Mouse (Mus musculus) layer of hippocampus, postnatal 25 days (tissue): Measurements from ENCODE around the gene Ush1g. TPM values are rescaled to one million over a fixed set of nuclear protein-coding genes. Genes with fewer than 3 reads are reported as not detected.

Experiments
- DNase-seq, 2 experiments: peaks; one replicate each; pipeline ENCODE4 v3.0.0; 2022; ENCODE audit warnings: mixed read lengths in 2 of 2, low spot score in 1 of 2; ENCODE audit errors: extremely low spot score in 1 of 2
- total RNA-seq, 2 experiments: library from RNA; stranded (reverse); gene quantifications; 2 replicates each; pipeline ENCODE4 v1.2.3; 2021

The Ush1g gene
- total RNA-seq, 2 experiments from 2014 or later, result 0.31 to 0.59 TPM

DNA sequence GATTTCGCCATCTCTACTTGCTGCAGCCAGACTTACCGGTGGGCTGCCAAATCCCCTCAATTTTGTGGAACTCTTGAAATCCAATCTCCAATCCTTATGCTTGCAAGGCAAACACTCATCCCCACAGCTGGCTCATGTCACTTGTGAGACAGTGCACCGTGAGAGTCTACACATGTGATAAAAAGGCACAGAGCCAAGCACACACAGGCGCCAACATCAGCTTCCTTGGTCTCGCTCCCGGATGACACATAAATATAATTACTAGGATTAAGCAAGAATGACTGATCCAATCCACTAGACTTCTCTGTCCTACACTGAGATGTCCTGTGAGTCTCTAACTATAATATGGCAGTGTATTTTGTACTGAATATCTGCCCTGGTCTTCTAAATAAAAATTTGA lies 30.9 kb downstream of the Ush1g start:
- no peak for DNase-seq

DNA sequence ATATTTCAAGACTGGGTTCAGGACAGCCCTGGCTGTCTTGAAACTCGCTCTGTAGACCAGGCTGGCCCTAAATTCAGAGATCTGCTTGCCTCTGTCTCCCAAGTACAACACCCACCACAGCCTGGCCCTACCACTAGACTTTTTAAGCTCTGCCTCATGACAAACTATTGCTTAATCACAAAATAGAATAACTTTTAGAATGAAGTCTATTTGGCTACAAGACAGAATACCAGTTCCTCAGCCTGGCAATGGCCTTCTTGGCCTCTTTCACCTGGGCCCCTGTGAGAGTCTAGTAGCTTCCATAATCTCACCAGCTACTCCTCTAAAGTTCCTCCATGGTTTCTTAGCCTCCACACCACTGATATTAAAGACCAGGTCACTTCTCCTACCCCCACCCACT lies 31.5 kb downstream of the Ush1g start:
- no peak for DNase-seq

DNA sequence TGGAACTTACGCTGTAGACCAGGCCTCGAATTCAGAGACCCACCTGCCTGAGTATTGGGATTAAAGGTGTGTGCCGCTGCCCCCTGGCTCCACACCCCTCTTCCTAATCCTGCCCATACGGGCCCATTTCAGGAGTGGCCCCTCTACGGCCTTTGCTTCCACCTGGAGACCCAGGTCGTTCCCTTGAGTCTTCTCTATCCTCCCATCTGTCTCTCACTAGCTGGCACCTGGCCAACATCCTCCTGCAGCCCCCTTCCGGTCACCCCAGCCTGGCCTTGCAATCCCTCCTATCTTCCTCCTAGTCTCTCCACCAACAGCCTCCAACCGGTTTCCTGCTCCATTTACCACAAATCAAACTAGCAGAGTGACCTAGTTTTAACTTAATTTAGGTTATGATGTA lies 32.0 kb downstream of the Ush1g start:
- no peak for DNase-seq

DNA sequence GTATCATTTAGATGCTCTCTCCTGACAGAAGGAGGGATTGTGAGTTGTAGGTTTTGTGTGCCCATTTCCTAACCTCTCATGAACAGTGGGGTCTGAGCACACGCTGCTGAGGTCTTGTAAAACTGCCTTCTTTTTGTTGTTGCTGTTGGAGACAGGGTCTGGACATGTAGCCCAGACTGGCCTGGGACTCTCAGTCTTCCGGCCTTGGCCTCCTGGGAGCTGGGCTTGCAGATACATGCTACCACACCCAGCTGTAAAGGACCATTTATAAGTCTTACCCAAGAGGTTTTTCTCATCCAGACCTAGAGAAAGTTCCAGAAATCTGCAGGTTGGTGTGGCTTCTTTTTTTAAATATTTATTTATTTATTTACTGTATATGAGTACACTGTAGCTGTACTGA lies 33.5 kb downstream of the Ush1g start:
- no peak for DNase-seq

DNA sequence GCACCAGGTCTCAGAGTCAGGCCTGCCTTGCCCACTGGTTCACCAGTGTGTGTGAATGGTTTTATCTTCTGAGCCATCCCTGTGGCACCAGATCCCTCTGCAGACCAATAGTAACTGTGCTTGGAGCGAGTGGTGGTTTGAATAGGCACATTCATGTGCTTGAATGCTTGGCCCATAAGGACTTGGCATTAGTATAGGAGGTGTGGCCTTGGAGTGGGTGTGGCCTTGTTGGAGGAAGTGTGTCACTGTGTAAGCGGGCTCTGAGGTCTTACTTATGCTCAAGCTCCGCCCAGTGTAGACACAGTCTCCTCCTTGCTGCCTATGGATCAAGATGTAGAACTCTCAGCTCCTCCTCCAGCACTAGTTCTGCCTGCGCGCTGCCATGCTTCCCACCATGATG lies 34.5 kb downstream of the Ush1g start:
- DNase-seq, result no peak

DNA sequence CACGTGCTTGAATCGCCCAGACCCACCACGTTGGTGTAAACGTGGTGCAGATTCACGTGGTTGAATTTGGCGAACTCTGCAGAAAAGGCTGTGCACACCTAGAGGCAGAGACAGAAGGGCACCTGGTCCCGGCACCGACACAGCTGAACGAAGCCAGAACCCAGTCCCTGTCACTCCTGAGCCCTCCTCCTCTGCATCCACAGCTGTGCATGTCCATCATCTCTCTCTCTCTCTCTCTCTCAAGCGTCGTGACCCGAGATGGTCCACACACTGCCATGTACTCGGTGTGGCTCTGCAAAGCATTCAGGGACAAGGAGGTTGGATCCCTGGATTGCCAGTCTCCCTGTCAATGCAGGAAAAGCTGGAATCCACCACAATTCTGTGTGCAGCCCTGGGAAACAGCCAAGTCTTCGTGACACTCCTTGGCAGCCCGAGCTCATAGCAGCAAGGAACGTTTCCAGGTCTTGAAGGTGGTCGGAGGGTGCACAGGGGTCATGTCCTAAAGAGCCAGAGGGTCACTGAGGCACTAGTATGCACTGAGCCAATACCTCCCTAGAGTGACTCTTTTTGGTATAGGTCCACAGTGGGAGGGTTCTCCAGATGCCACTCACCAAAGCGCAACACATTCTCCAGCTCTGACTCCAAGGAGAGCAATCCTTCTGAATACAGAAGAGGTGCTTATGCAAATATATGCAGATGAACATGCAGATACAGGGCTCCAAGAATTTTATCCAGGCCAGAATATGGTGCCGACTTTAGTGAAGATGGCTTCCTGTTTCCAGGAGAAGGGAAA lies 35.4 kb downstream of the Ush1g start:
- no peak for DNase-seq

DNA sequence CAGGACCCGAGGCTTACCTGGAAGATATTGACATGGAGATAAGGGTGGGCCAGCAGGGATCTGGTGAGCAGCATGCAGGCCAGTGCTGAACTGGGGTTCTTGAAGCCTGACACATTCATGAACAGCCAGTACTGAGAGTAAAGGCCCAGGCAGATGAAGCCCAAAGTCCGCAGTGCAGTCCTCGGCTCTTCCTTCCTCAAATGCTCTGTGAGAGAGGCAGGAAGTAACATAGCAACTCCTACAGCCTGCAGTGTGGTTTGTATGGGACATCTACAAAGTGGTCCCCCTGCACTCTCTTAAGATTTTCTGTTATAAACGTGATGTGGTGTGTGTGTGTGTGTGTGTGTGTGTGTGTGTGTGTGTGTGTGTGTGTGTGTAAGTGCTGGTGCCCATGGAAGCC lies 36.6 kb downstream of the Ush1g start:
- DNase-seq, result no peak

DNA sequence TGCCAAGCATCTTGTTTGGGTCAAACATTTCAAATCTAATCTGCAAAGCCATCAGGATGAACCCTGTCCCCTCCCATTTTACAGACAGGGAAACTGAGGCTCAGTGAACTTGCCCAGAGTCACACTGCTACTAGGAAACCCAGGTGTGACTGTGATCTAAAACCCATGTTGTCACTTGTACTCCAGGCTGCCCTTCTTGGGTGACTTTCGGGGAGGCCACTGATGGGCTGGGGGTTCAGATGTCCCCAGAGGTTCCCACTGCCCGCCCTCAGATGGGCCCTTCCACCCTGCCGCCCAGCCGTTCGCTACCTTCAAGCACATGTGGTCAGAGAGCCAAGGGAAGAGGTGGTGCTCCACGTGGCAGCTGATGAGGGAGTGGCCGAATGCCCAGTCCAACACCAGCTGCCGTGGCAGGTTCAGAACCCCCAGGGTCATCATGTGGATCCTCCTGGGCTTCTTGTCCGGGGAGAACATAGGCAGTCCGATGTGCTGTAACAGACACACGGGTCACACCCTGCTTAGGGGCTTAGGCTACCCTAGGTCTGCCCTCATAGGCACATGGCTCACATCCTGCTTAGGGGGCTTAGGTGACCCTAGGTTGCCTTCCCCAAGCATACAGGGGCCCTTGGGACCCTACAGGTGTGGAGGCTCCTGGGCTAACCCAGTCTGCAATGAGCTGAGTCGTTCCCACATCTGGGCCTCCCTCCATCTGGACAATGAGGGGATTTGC lies 37.8 kb downstream of the Ush1g start:
- DNase-seq, result no peak

DNA sequence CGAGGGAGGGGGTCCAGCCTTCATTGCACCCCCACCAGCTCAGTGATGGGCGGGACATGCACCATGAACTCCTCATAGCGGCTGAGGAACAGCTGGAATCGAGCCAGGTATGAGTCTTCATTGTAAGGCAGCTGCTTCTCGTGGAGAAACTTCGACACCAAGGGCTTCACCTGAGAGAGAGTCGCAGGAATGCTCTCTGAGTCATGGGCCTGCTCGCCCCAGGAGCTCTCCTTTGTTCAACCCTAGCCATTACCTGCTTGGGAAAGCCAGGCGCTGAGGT lies 38.4 kb downstream of the Ush1g start:
- DNase-seq, result no peak

DNA sequence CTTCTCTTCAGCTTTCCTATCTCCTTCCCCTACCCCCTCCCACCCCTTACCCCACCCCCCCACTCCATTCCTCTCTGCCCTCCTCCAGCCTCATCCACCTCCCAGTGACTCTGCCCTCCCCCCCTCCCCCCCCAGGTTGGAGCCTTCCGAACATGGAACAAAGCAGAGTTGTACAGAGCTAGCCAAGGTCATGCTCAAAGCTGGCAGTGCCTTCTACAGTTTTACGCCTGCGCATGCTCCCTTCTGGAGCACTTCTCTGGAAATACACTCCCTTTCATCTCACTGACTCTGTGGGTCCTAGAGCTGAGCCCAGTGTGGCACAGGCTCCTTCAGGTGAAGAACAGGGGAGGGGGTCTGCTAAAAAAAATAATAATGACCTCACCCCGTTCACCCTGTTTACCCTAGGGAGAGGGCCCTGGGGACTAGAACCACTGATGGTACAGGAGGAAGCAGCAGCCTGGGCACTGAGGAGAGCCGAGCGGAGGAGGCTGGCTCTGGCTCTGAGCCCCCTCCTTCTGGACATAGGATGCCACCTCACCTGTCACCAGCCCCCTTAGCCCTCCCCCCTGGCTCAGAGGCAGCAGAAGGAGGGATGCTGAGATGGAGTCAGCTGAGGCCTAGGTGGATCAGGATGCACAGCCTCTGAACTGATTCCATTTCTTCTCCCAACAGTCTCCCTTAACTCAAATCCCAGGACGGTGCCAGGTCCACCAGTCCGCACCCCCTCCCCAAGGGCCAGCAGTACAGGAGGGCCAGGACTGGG lies 38.9 kb downstream of the Ush1g start:
- no peak for DNase-seq

DNA sequence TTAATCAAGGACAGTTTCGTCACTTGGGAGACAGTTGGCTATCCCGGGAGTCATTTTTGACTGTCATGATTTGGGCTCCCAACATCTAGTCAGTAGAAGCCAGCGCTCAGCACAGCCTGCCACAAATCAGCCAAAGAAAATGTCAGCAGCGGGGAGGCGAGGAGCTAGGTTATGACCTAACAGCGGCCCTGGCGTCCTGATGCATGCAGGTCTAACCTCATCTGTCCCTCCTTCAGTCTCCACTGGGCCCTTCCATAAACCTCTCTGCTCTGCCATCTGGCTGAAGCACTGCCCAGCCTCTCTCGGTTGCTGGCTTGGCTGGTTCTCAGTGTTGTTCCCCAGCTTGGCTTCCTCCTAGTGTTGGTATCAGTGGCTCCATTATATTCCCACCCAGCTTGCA lies 39.5 kb downstream of the Ush1g start:
- DNase-seq, result no peak

DNA sequence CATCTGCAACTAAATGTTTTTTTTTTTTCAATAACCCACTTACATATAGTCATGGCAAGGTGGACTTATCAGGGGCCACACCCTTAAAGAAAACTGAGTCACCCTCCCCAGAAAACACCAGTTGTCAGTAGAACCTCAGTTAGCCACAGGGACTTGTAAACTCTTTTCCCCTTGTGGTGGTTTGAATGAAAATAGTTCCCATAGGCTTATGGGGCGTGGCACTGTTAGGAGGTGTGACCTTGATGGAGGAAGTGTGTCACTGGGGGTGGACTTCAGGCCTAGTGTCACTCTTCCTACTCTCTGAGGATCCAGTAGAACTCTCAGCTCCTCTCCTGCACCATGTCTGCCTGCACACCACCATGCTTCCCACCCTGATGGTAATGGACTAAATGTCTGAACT lies 42.1 kb downstream of the Ush1g start:
- no peak for DNase-seq

DNA sequence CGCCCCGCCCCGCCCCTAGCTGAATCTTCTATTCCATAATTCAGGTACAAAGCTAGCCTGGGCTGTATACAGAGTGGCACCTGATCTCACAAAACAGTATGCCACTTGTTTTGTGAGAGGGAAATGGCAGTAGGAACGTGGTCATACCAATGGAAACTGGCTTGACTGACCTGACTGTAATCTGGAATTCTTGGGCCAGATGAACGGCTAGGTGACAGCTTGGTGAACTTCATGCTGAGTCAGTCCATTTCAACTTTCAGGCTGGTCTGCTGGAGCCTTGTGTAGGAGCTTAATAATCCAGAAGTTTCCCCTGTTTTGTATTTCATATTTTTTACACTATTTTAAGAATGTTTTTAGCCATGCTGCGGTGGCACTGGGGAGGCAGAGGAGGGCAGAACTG lies 43.7 kb downstream of the Ush1g start:
- no peak for DNase-seq

DNA sequence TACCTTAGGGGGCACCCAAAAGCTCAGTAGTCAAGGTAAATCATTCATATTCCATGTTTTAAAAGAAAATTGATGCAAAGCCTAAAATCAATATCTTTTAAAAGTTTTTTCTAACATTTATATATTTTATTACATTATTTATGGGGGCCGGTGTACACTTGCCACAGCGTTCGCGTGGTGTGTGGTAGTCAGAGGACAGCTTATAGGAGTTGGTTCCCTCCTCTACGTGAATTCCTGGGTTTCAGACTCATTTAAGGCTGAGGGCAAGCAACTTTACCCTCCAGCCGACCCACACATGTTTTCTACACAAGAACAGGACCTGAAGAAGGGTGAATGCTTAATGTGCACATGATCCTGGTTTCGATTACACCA lies 44.3 kb downstream of the Ush1g start:
- no peak for DNase-seq

DNA sequence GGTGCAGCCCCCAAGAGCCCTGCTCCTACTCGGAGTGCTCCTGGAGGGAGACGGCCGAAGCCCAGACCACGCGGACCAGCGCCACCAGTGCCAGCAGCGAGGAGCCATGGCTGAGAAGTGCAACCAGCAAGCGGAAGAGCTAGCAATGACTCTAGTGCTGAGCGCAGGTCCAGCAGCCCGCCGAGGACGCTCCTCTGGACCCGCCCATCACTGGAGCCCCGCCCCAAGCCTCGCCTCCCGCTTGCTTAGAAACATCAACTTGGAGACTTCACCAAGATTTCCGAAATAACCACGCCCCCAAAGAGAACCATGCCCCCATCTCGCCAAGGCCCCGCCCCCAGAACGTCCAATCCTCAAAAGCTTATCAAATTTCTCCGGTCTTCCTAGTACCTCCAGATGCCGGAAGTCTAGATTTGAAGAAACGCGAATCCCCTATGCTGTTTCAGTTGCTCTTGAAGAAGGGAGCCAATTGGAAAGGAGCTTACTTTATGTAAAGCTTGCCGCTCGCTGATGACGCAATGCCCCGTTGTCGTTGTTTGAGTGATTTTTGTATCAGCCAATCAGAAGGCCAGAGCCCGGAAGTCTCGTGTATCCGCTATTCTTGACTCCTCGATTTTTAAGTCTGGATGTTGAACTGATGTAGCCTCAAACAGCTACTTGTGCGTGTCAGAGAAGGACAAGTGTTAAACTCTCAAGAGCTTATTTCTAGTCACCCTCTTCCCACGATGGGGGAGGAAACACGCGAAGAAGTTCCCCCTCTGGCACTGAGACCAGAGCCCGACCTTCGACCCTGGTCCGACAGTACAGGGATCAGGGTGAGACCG lies 44.8 kb downstream of the Ush1g start, which contains the start of gene Fdxr:
Gene Fdxr (minus strand): TSS at position 271 of the 824 bp plus-strand sequence.
- DNase-seq, result peak; percentile 82 to 84

DNA sequence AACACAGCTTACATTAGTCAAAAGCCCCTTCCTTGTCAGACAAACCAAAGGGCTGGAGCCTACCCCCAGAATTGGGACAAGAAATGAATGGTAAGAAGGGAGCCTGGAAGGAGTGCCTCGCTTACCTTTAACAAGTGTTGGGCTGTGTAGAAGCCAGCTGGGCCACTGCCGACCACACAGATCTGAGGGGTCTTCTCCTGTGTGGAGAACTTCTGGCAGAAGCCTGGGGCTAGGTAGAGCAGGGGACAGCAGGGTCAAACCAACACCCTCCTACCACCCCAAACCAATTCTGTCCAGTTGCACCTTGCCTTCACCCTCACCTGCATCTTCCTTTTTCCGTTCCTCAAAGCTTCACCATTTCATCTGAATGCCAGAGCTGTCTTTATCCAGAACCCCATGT lies 45.9 kb downstream of the Ush1g start:
- DNase-seq, result no peak

DNA sequence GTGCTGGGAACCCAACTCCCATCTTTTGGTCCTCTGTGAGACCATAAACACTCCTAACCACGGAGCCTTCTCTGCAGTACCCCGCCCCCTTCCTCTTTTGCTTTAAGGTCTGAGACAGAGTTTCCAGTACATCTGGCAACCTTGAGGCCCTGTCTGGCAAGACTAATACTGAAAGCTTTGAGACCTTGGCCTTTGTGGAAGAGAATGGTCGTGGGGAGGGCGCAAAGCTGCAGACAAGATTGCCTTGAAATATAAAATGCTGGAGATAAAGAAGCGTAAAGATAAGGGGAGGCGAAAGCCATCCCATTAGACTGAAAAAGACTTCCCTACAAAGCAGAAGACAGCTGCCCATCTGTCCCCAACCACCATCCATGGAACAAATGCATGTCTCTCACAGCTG lies 46.3 kb downstream of the Ush1g start:
- no peak for DNase-seq

DNA sequence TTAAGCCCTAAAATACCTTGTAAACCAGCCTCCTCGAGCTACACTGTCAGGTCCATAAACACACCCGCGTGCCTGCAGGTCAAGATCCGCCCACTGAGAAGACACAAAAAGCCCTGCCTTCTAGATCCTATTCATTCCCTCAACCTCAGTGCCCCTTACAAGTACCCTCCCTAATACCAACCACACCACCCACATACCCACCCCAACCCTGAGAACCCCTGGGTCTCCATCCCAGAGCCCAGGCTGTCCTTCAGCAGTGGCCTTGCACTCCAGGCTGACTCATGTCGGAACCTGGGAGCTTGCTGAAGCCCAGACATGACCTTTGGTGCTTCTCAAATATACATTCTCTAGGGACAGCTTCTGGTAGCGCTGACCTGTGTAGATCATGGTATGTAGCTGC lies 47.1 kb downstream of the Ush1g start:
- no peak for DNase-seq

DNA sequence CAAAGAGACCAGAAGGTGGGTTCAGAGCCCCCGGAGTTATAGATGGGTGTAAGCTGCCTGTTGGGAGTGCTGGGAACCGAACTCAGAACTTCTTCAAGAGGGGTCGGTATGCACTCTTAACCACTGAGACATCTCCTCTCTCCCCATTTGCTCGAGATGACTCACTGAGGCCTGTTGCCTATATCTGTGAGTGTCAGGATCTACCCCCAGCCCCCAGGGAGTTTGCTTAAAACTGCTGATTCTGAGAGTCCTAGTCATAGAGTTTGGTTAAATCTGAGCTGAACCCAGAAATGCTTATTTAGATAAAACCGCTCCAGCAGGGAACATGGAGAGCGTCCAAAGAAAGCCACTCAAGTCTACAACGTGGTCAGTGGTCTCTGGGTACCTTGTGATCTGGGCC lies 47.7 kb downstream of the Ush1g start:
- no peak for DNase-seq

DNA sequence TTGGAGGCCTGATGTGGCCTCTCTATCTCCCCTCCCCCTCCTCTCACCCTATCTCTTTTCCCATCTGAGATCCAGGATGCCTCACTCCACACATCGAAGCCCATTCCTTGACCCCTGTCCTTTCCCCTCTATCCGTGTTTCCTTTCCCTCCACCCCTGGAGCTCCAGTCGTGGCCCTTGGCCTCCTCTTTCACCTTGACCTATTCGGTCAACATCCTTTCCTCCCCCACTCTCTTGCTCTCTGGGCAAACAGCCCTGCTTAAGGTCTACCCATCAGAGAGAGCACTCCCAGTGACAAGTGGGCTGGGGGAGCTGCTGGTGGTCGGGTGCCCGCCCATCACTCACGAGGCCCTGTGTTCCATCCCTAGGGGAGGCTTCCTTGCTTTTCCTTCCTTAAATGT lies 48.1 kb downstream of the Ush1g start:
- no peak for DNase-seq
